Mouse (Mus musculus) hindbrain, embryonic 13.5 days (tissue): ENCODE results near the gene Ctla2a. TPM values are rescaled to one million over a fixed set of nuclear protein-coding genes. Genes with fewer than 3 reads are reported as not detected.
"Not testable (repeated sequence)": the region's sequence is repeated elsewhere in the genome, so short reads cannot be mapped to it uniquely, and the experiment has no call there.

ENCODE experiments used
- ATAC-seq: fragments of 200-750 bp; cut with Nextera tagmentation; 2 replicates; pipeline ENCODE4 v1.8.0; 2017; ENCODE audit warnings: moderate TSS enrichment; ENCODE audit not compliant: low FRiP score
- H3K27ac ChIP-seq: fragments of 300-500 bp; sonication (generic); 2 replicates; pipeline ENCODE4 v1.5.1; 2015; ENCODE audit warnings: inconsistent platforms, mild to moderate bottlenecking, moderate library complexity
- H3K27me3 ChIP-seq: fragments of 300-500 bp; sonication (generic); 2 replicates; pipeline ENCODE4 v1.6.1; 2015; ENCODE audit warnings: mild to moderate bottlenecking, inconsistent platforms
- H3K36me3 ChIP-seq: fragments of 300-500 bp; sonication (generic); 2 replicates; pipeline ENCODE4 v1.6.1; 2015; ENCODE audit warnings: mild to moderate bottlenecking, inconsistent platforms
- H3K4me1 ChIP-seq: fragments of 300-500 bp; sonication (generic); replicated peaks from 2 replicates; pipeline ENCODE4 v1.6.1; 2015; ENCODE audit warnings: inconsistent platforms
- H3K4me2 ChIP-seq: fragments of 300-500 bp; sonication (generic); 2 replicates; pipeline ENCODE4 v1.6.1; 2015; ENCODE audit warnings: inconsistent platforms, mild to moderate bottlenecking, moderate library complexity
- H3K4me3 ChIP-seq: fragments of 300-500 bp; sonication (generic); 2 replicates; pipeline ENCODE4 v1.5.1; 2015; ENCODE audit warnings: mild to moderate bottlenecking, inconsistent platforms
- H3K9ac ChIP-seq: fragments of 300-500 bp; sonication (generic); 2 replicates; pipeline ENCODE4 v1.6.1; 2015; ENCODE audit warnings: mild to moderate bottlenecking, inconsistent platforms
- H3K9me3 ChIP-seq: fragments of 300-500 bp; sonication (generic); 2 replicates; pipeline ENCODE4 v1.6.1; 2016; ENCODE audit warnings: inconsistent platforms
- WGBS: fragments of 180-500 bp; shearing (Covaris S2); methylation state at CpG from one replicate; pipeline ENCODE4 v1.1.7; 2015; 5-methylcytosine and 5-hydroxymethylcytosine counted together
- polyA plus RNA-seq: library from polyadenylated mRNA; unstranded; fragments of >200 nt; fragmentation: Nextera tagmentation; extraction: Ambion mirVana; gene quantifications from 2 replicates; pipeline ENCODE4 v1.2.1, GENCODE M21; 2015

The Ctla2a gene
- 14.1 and 17.5 TPM in 2 replicates for polyA plus RNA-seq

GRCm38 (mm10) chr13:60936500-60936901, at the start of gene Ctla2a, which contains the start of gene Gm49391:
Gene Ctla2a, minus strand, starts transcription at chr13:60936625.
Gene Gm49391, minus strand, starts transcription at chr13:60936571.
- H3K4me2 ChIP-seq = no peak within 1 kb of the TSS

GRCm38 (mm10) chr13:60972319-60972718, 35.9 kb upstream of the Ctla2a start:
- H3K27ac ChIP-seq, H3K36me3 ChIP-seq, ATAC-seq, H3K4me3 ChIP-seq, H3K4me2 ChIP-seq, H3K4me1 ChIP-seq, H3K9me3 ChIP-seq, H3K27me3 ChIP-seq, H3K9ac ChIP-seq: not testable (repeated sequence)
- WGBS = 65% methylated on average over 4 of the region's 4 CpGs

More at GRCm38 (mm10) chr13:60936500-60936901, at the start of gene Ctla2a, which contains the start of gene Gm49391:
- no peak for ATAC-seq
- H3K4me3 ChIP-seq = no peak within 1 kb of the TSS
- peaks cover 19% of the 10 kb centered on the region for H3K9me3 ChIP-seq
- no peak within 1 kb of the TSS for H3K27ac ChIP-seq
- H3K27me3 ChIP-seq = no peaks in the 10 kb centered on the region
- no peaks in the 10 kb centered on the region for H3K4me1 ChIP-seq
- WGBS = 74% methylated on average over 5 of the region's 5 CpGs
- H3K36me3 ChIP-seq = no peaks in the 10 kb centered on the region
- H3K9ac ChIP-seq = no peak within 1 kb of the TSS

- not testable (repeated sequence) for H3K4me2 ChIP-seq, H3K36me3 ChIP-seq, H3K27ac ChIP-seq, H3K9ac ChIP-seq, H3K4me1 ChIP-seq, H3K27me3 ChIP-seq, H3K4me3 ChIP-seq, ATAC-seq
- H3K9me3 ChIP-seq = peaks cover 25% of the 10 kb centered on the region; the same call in 1 of the 2 replicates
- WGBS = 32% methylated on average over 4 of the region's 5 CpGs
Measured at GRCm38 (mm10) chr13:60963985-60964384, 27.6 kb upstream of the Ctla2a start.

- Histone ChIP-seq H3K4me1 (no peaks in the 10 kb centered on the region), H3K27me3 (no peaks in the 10 kb centered on the region), H3K27ac (no peak overlapping the region), H3K4me3 (no peak overlapping the region), H3K9ac (no peak overlapping the region), H3K4me2 (no peak overlapping the region), H3K9me3 (peaks cover 29% of the 10 kb centered on the region; the same call in 1 of the 2 replicates), H3K36me3 (no peaks in the 10 kb centered on the region)
- ATAC-seq = no peak
- WGBS = 73% methylated on average over 5 of the region's 5 CpGs
Measured at GRCm38 (mm10) chr13:60961706-60962105, 25.3 kb upstream of the Ctla2a start.

GRCm38 (mm10) chr13:60941884-60942283, 5.5 kb upstream of the Ctla2a start, which contains the start of gene Tpbpa:
Gene Tpbpa, minus strand, starts transcription at chr13:60941984.
- H3K9me3 ChIP-seq = peaks cover 12% of the 10 kb centered on the region; the same call in 1 of the 2 replicates
- not testable (repeated sequence) for ATAC-seq, H3K36me3 ChIP-seq, H3K9ac ChIP-seq, H3K4me1 ChIP-seq, H3K27ac ChIP-seq, H3K27me3 ChIP-seq, H3K4me2 ChIP-seq, H3K4me3 ChIP-seq
- 81% methylated on average over 3 of the region's 3 CpGs for WGBS

- not testable (repeated sequence) for H3K9ac ChIP-seq, H3K36me3 ChIP-seq, H3K27me3 ChIP-seq, ATAC-seq, H3K4me2 ChIP-seq, H3K4me1 ChIP-seq, H3K4me3 ChIP-seq, H3K27ac ChIP-seq
- H3K9me3 ChIP-seq = peaks cover 19% of the 10 kb centered on the region
- WGBS = 77% methylated on average over 2 of the region's 2 CpGs
Measured at GRCm38 (mm10) chr13:60935490-60935889, 935 bp downstream of the Ctla2a start, which contains the start of gene Gm49393. Gene Gm49393, minus strand, starts transcription at chr13:60935590.

- not testable (repeated sequence) for ATAC-seq, H3K36me3 ChIP-seq, H3K27me3 ChIP-seq, H3K4me3 ChIP-seq, H3K4me2 ChIP-seq, H3K4me1 ChIP-seq, H3K9ac ChIP-seq, H3K27ac ChIP-seq
- peaks cover 10% of the 10 kb centered on the region; the same call in 1 of the 2 replicates for H3K9me3 ChIP-seq
- WGBS = 82% methylated on average over 2 of the region's 2 CpGs
Measured at GRCm38 (mm10) chr13:60904780-60905179, 31.6 kb downstream of the Ctla2a start, which contains the start of gene Tpbpb. Gene Tpbpb, minus strand, starts transcription at chr13:60904880.

GRCm38 (mm10) chr13:60897328-60897727, 39.1 kb downstream of the Ctla2a start, which contains the start of gene Ctla2b:
Gene Ctla2b, minus strand, starts transcription at chr13:60897447.
- H3K9me3 ChIP-seq = no peaks in the 10 kb centered on the region
- H3K4me3 ChIP-seq = no peak within 1 kb of the TSS
- no peak within 1 kb of the TSS for H3K27ac ChIP-seq
- H3K9ac ChIP-seq = no peak within 1 kb of the TSS
- no peaks in the 10 kb centered on the region for H3K36me3 ChIP-seq
- H3K4me1 ChIP-seq = no peaks in the 10 kb centered on the region
- 85% methylated on average over 3 of the region's 3 CpGs for WGBS
- no peaks in the 10 kb centered on the region for H3K27me3 ChIP-seq
- H3K4me2 ChIP-seq = no peak within 1 kb of the TSS
- no peak for ATAC-seq

- H3K27ac ChIP-seq, H3K27me3 ChIP-seq, ATAC-seq, H3K36me3 ChIP-seq, H3K9ac ChIP-seq, H3K4me1 ChIP-seq, H3K9me3 ChIP-seq, H3K4me3 ChIP-seq, H3K4me2 ChIP-seq: not testable (repeated sequence)
- 85% methylated on average over 8 of the region's 8 CpGs for WGBS
Measured at GRCm38 (mm10) chr13:60896794-60897193, 39.6 kb downstream of the Ctla2a start, which contains the start of gene Gm49392. Gene Gm49392, minus strand, starts transcription at chr13:60896894.

GRCm38 (mm10) chr13:60895406-60896160, 40.8 kb downstream of the Ctla2a start:
- H3K27ac ChIP-seq = no peak overlapping the region
- H3K9me3 ChIP-seq = no peaks in the 10 kb centered on the region

GRCm38 (mm10) chr13:60892301-60892700, 44.1 kb downstream of the Ctla2a start:
- Histone ChIP-seq H3K27me3 (no peaks in the 10 kb centered on the region), H3K9me3 (no peaks in the 10 kb centered on the region), H3K9ac (no peak overlapping the region), H3K4me3 (no peak overlapping the region), H3K4me2 (no peak overlapping the region), H3K27ac (no peak overlapping the region), H3K4me1 (no peaks in the 10 kb centered on the region), H3K36me3 (no peaks in the 10 kb centered on the region)
- 93% methylated on average over 1 of the region's 1 CpGs for WGBS
- ATAC-seq = no peak

More at GRCm38 (mm10) chr13:60895406-60896160, 40.8 kb downstream of the Ctla2a start:
- Histone ChIP-seq H3K4me2 (no peak overlapping the region), H3K9ac (no peak overlapping the region), H3K36me3 (no peaks in the 10 kb centered on the region), H3K4me1 (no peaks in the 10 kb centered on the region), H3K27me3 (no peaks in the 10 kb centered on the region), H3K4me3 (no peak overlapping the region)
- ATAC-seq = no peak
